Mouse (Mus musculus) gastrocnemius, postnatal 25 days (tissue): ENCODE measurements around the gene Eva1c. TPM values are rescaled to one million over a fixed set of nuclear protein-coding genes. Genes with fewer than 3 reads are reported as not detected.
A peak's percentile ranks its signal among the peaks of the same experiment; 100 is the strongest.
"Not testable (repeated sequence)": the region's sequence is repeated elsewhere in the genome, so short reads cannot be mapped to it uniquely, and the experiment has no call there.

Source experiments
- DNase-seq: peaks from one replicate; pipeline ENCODE4 v3.0.0; 2022
- long read RNA-seq, 2 experiments: library from polyadenylated mRNA; stranded (forward); transcript quantifications; one replicate each; pipeline ENCODE4 v2.0.0; 2021
- total RNA-seq, 2 experiments: library from RNA; stranded (reverse); gene quantifications; 1 replicate in 1 of 2; 2 replicates in 1 of 2; pipeline ENCODE4 v1.2.3; 2021

Eva1c gene
- under 1 TPM in 1 of 2 experiments, not detected in 1; 0.24 TPM for total RNA-seq
- long read RNA-seq, experiment 1, result 0 reads
- long read RNA-seq, experiment 2, result 0 reads

DNA sequence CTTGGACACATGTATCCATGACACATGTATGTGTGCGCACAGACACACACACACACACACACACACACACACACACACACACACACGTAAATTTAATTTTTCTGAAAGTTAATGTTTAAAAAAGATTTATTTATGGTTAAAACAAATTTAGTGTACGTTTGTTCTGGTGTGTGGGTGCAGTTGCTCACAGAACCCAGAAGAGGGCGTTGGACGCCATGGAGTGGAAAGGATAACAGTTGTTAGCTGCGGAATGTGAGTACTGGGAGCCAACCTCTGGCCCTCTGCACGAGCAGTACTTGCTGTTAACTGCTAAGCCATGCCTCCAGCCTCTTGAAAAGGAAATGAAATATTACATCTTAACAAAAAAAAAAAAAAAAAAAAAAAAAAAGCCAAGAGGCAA, at the start of gene Eva1c:
Gene Eva1c (plus strand): TSS at position 263 of the 400 bp plus-strand sequence.
- no peak for DNase-seq

DNA sequence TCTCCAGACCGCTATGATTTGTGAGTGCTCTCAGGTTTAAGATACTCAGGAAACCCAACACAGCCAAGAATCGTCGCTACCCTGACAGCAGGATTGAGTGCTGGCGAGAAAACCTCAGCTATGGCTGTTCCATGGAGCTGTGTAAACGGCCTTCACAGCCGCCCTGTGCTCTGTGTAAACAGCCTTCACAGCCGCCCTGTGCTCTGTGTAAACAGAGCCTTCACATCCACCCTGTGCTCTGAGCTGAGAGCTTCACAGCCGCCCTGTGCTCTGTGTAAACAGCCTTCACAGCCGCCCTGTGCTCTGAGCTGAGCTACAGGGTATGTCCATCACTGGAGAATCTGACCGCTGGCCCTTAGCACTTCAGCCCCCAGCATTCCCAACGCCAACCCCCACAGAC, 46.7 kb upstream of the Eva1c start:
- DNase-seq, result no peak

- no peak for DNase-seq
Observed at GRCm38 (mm10) chr16:90783302-90783701, 43.2 kb upstream of the Eva1c start.

DNA sequence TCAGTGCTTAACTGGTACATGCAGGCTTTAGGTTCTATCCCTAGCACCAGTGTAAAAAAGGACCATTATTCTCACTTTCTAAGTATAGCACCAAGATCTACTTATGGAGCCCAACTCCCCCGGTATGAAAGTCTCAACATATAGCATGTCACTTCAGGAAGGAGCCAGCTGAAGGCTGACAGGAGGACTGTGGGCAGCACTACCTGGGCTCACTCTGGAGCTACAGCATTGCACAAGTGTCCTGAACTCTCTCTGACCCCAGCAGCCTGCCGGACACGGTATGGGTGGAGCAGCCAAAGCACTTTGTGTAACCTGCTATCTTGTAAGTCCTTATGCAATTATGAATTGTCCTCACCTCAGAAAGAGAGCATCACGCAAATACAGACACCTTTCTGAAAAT, 41.3 kb upstream of the Eva1c start:
- DNase-seq, result no peak

- no peak for DNase-seq
Observed at GRCm38 (mm10) chr16:90788580-90788979, 37.9 kb upstream of the Eva1c start.

GRCm38 (mm10) chr16:90790946-90791345, 35.6 kb upstream of the Eva1c start:
- DNase-seq, result no peak

GRCm38 (mm10) chr16:90792066-90792465, 34.5 kb upstream of the Eva1c start:
- no peak for DNase-seq

DNA sequence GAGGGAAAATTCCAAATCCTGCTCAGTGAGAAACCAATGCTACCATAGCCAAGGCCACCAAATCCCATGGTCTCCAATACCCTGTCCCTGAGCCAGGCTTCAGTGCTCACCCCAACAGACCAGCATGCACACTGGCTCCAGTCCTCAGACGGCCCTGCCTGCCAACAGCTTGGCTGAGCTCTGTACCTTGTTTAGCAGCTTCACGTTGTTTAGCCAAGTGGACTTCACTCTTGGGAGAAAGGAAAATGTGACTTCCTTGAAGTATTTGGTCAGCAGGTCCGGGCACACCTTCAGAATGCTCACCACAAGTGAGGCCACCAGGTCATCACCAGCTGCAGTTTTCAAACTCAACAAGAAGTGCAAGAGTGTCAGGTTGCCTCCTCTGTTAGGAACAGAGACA, 34.0 kb upstream of the Eva1c start:
- no peak for DNase-seq

- DNase-seq, result no peak
Observed at GRCm38 (mm10) chr16:90794708-90795107, 31.8 kb upstream of the Eva1c start.

GRCm38 (mm10) chr16:90798446-90798845, 28.1 kb upstream of the Eva1c start:
- DNase-seq, result no peak

- no peak for DNase-seq
Observed at GRCm38 (mm10) chr16:90798848-90799247, 27.7 kb upstream of the Eva1c start.

DNA sequence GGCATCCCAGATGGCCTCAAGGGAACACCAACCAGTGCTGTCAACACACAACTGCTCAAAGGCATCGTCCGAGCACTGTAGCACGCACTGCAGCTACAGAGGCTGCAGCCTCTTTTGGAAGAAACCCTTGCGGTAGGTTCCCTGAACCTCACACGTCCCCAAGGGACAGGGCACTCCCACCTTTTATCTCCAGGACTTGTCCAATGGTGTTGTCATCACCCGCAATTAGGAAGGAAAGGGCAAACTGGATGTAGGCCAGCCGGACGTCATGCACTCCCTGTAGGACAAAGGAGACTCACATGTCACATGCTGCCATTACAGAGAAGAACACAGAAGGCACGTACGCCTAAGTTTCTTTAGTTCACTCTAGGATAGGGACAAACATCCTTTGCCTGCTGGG, 26.7 kb upstream of the Eva1c start:
- no peak for DNase-seq

DNA sequence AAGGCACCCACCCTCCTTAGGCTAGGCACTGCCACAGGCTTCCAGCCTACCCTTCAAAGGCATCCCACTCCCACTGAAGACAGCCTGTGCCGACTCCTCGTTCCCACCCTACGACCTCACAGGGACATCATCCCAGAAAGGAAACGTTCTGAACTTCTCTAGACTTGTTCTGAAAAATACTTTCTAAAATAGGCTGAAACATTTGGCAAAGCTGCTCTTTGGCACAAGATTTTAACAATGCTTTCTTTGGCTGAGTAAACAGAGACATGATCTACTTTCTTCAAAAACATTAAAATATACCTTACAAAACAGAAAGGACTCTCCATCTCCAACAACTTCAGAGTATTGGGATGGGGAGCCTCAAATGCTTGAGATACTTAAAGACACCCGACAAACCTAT, 25.3 kb upstream of the Eva1c start:
- DNase-seq, result no peak

- no peak for DNase-seq
Observed at GRCm38 (mm10) chr16:90801928-90802327, 24.6 kb upstream of the Eva1c start.

DNA sequence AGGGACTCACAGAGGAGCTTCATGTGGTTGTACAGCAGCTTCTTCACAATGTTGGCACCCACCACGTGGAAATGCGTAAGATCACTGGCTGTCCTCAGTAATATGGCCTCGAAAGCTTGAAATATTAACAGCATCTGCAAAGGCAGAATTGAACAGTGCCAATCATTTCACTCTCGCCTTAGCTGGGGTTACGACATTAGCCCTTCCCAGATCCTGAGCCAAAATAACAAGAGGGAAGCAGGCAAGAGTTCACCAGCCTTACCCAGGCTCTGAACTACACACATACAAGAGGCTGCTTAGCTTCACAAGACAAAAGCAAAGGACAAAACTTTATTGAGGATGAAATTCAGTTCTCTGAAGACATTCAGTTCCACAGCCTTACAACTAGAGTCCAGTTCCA, 22.1 kb upstream of the Eva1c start:
- no peak for DNase-seq

- DNase-seq, result peak; percentile 96
Observed at GRCm38 (mm10) chr16:90809975-90810715, 16.4 kb upstream of the Eva1c start, which contains the start of gene Urb1. Gene Urb1 (minus strand): TSS chr16:90810413.

DNA sequence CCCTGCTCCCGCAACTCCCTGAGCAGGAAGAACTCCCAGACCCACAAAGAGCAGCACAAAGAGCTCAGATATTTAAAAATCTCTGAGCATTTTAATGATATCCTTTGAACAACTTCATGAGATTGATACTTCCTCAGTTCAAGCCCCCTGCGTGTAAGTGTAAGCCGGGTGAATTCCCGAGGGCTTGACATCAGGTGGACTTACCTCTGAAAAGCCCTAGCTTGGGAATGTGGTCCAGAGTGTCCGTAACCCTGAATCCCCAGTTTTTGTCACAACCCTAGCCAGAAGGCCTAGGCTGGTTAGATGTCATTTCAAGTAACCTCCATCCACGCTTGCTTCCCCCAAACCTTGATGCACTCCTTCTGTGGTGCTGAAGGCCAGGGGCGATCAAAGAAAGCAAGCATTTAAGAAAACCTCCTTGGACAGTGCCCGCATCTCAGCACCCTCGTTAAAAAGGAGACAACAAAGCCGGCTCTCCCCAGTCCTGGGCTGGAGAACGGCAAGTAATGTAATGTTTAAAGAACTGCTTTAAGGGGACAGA, 15.7 kb upstream of the Eva1c start:
- no peak for DNase-seq

- no peak for DNase-seq
Observed at GRCm38 (mm10) chr16:90812086-90812485, 14.4 kb upstream of the Eva1c start.

- DNase-seq, result no peak
Observed at GRCm38 (mm10) chr16:90820326-90820725, 6.2 kb upstream of the Eva1c start.

- no peak for DNase-seq
Observed at GRCm38 (mm10) chr16:90821046-90821697, 5.3 kb upstream of the Eva1c start.

DNA sequence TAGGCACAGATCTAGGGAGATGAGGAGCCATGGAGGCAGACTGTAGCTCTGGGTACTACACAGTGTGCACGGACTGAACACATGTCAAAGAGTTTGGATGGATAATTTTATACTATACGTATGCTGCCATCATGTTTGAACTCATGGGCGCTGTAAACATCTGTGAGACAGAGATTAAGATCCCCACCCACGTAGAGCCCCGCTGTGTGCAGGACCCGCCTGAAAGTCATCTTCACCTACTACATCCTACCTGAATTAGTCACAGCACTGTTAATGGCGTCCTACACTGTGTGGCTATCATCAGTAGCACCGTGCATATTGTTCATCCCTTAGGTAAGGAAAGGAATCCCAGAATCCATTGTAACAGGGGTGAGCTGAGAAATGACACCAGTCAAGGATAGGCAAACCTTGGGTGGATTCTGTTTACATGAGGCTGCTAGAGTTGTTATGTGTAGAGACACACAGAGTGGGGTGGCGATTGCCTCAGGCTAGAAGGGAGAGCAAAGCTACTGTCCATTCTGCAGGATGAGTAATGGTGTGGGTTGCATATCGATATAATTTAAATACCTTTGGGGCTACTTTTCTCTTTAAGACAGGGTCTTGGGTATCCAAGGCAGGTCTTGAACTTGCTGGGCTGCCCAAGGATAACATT, 4.1 kb upstream of the Eva1c start:
- no peak for DNase-seq

DNA sequence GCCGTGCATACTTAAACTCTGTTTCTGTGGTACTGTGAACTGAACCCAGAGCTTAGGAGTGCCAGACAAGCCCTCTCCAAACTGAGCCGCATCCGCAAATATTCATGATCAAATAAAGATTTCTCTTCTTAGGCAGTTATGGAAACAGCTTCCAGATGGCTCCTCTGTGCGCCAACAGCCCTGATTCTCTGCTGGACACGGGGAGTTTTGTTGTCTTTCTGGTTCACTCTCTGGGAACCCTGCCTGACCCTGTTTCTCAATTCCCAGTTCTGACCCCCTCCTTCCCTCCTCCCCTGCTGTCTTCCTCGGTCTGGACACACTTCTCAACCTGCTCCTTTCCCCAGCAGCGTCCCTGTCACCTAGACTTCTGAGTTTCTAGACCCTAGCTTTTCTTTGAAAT, 3.5 kb upstream of the Eva1c start:
- DNase-seq, result peak; percentile 52

DNA sequence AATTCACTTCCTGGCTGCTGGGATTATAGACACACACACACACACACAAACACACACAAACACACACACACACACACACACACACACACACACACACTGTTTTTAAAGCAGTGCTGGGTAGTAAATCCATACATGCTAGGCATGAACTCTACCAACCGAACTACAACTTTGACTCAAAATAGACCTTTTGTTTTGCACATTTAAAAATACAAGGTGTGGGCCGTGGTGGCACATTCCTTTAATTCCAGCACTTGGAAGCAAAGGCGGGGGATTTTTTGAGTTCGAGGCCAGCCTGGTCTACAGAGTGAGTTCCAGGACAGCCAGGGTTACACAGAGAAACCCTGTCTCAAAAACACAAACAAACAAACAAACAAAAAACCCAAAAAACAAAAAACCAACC, 2.5 kb upstream of the Eva1c start:
- not testable (repeated sequence) for DNase-seq
